Mouse (Mus musculus) kidney, postnatal 25 days (tissue): ENCODE measurements around the gene Spock1.
A peak's percentile ranks its signal among the peaks of the same experiment; 100 is the strongest.

Source experiments
- DNase-seq, 2 experiments: peaks; one replicate each; pipeline ENCODE4 v3.0.0; 2021; ENCODE audit warnings: mixed read lengths in 2 of 2

The Spock1 gene

GRCm38 (mm10) chr13:57588558-57589273 is 319.4 kb downstream of the Spock1 start:
- no peak for DNase-seq

- DNase-seq = no peak
These were observed 323.0 kb downstream of the Spock1 start for GRCm38 (mm10) chr13:57585131-57585530.

GRCm38 (mm10) chr13:57582314-57582976 is 325.7 kb downstream of the Spock1 start:
- DNase-seq = no peak

GRCm38 (mm10) chr13:57577541-57578244 is 330.4 kb downstream of the Spock1 start:
- no peak for DNase-seq

GRCm38 (mm10) chr13:57573501-57573900 is 334.6 kb downstream of the Spock1 start:
- DNase-seq = no peak

GRCm38 (mm10) chr13:57568404-57568803 is 339.7 kb downstream of the Spock1 start:
- no peak for DNase-seq

- no peak for DNase-seq
These were observed 352.9 kb downstream of the Spock1 start for GRCm38 (mm10) chr13:57555186-57555585.

GRCm38 (mm10) chr13:57549743-57550142 is 358.4 kb downstream of the Spock1 start:
- DNase-seq = peak in 1 of 2 experiments; percentile 13

GRCm38 (mm10) chr13:57536988-57537547 is 371.1 kb downstream of the Spock1 start:
- no peak for DNase-seq

- no peak for DNase-seq
These were observed 373.8 kb downstream of the Spock1 start for GRCm38 (mm10) chr13:57534325-57534724.

- no peak for DNase-seq
These were observed 382.2 kb downstream of the Spock1 start for GRCm38 (mm10) chr13:57525946-57526345.

- DNase-seq = no peak
These were observed 383.6 kb downstream of the Spock1 start for GRCm38 (mm10) chr13:57524546-57524945.

GRCm38 (mm10) chr13:57523366-57523765 is 384.8 kb downstream of the Spock1 start:
- DNase-seq = no peak

GRCm38 (mm10) chr13:57522319-57522718 is 385.8 kb downstream of the Spock1 start:
- no peak for DNase-seq

GRCm38 (mm10) chr13:57521152-57521551 is 387.0 kb downstream of the Spock1 start:
- DNase-seq = peak in 1 of 2 experiments; percentile 8

GRCm38 (mm10) chr13:57519790-57520189 is 388.3 kb downstream of the Spock1 start:
- no peak for DNase-seq

- DNase-seq = no peak
These were observed 392.4 kb downstream of the Spock1 start for GRCm38 (mm10) chr13:57515737-57516136.

- no peak for DNase-seq
These were observed 406.6 kb downstream of the Spock1 start for GRCm38 (mm10) chr13:57501552-57501951.

GRCm38 (mm10) chr13:57496778-57497177 is 411.4 kb downstream of the Spock1 start:
- DNase-seq = peak; percentile 16 to 50

GRCm38 (mm10) chr13:57494838-57495237 is 413.3 kb downstream of the Spock1 start:
- no peak for DNase-seq

- no peak for DNase-seq
These were observed 419.2 kb downstream of the Spock1 start for GRCm38 (mm10) chr13:57488926-57489325.

- no peak for DNase-seq
These were observed 423.5 kb downstream of the Spock1 start for GRCm38 (mm10) chr13:57484426-57485168.

- DNase-seq = peak in 1 of 2 experiments; percentile 54
These were observed 431.4 kb downstream of the Spock1 start for GRCm38 (mm10) chr13:57476700-57477099.
